Mouse (Mus musculus): ENCODE data around the gene Tmem232. TPM values are rescaled to one million over a fixed set of nuclear protein-coding genes. Genes with fewer than 3 reads are reported as not detected.

The Tmem232 gene
- not detected in 2 replicates for total RNA-seq (2014; fragmentation: Nextera tagmentation)
- not detected in 2 replicates for total RNA-seq (2017)

DNA sequence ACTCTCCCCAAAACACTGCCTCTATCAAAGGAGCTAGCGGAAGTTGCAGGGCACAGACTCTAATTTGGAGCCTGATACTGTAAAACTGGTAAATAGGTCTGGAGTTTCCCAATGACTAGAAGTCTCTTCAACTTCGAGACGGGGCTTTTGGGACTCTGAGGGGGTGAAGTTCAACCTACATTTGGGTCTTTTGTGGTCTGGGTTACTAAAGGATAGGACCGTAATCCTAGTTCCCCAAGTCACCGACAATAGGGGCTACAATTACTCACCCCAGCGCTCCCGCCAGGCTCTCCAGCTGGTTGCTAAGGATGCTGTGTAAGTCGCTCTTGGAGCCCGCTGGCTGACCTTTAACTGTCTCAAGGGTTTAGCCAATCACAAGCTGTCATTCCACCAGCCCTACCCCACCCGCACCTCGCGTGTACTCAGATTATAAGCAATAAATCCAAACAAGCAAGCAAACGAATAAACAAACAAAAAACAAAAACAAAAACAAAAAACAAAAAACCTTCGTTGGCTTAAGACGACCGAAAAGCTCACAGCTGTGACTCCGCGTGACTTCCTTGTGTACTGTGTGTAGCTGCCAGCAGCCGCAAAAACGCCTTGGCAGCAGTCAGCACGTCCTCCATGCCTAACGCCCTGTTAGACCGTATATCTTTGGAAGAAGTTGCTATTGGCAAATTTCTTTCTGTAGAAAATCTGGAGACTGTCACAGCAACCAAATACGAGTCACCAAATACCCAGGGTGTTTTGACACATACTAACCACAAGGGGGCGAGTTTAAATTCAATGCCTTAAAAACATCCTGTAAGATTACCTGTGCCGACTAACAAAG is at the start of gene Tmem232:
TSS of gene Tmem232 (minus strand) at position 342 of the 832 bp plus-strand sequence.
- ATAC-seq (replicated peaks; ENCODE audit: low FRiP score, low TSS enrichment, poor library complexity, severe bottlenecking) = peak; percentile 69

DNA sequence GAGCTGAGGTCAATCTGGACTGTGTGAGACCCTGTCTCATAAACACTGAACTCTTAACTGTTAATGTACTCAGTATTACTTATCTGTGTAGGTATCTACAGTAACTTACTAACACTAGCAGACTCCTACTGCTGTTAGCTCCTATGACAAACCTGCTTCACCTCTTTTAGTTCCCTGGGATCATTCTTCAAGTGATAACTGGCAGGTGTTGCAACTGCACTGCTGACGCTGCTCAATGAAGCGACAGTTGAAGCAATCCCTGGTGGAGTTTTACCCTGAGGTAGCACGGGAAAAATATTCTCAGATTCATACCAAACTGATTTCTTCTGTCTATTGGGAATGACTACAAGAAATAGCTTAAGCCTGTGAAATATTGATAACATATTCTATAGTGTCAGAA is 46.3 kb upstream of the Tmem232 start:
- 0 out of 2 replicates have a peak, but pooled peaks have one; percentile 4 for ATAC-seq (replicated peaks; ENCODE audit: low FRiP score, low TSS enrichment, poor library complexity, severe bottlenecking)

DNA sequence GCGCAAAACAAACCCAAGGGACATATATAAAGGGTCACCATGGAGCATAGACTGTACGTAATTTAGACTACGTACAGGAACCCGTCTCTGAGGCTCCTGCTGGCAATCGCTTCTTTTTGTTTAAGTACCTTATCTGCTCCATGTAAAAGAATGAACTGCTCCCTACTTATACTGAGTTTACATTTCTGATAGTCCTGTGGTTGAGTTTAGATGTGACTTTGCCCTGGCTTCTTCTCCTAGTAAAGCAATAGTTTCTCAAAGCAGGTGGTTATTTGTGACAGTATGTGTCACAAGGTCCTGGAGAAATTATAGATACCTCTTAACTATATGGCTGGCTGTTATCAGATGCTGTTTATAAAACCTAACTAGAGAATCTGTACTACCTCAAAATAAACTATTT is 40.9 kb upstream of the Tmem232 start:
- no peak for ATAC-seq (replicated peaks; ENCODE audit: low FRiP score, low TSS enrichment, poor library complexity, severe bottlenecking)

DNA sequence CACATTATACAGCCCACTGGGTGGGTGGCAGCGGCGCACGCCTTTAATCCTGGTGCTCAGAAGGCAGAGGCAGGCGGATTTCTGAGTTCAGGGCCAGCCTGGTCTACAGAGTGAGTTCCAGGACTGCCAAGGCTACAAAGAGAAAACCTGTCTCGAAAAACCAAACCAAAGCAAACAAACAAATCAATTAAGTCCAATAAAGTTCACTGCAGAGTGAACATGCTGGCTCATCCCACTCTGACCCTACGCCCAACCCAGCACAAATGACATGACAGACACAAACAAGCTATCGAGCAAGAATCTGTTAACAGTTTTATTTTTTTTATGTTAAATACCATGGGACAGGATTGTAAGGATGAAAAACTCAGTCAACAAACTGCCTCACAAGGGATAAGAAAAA is 39.2 kb upstream of the Tmem232 start:
- ATAC-seq (replicated peaks; ENCODE audit: low FRiP score, low TSS enrichment, poor library complexity, severe bottlenecking) = no peak

DNA sequence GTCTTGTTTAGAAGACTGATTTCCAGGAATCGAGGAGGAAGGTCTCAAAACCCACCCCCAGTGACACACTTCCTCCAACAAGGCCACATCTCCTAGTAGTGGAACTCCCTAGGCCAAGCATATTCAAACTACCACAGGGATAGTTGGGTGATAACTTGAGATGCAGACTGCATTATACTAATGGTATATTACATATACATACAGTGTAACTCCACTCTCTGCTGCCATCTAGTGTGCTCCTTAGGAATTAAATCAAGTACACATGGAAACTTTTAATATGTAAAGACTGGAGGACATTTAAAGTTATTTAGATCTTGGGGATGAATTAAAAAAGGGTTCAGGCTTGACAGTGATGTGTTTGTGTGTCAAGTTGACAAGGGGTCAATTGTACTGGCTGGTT is 34.8 kb upstream of the Tmem232 start:
- peak; percentile 64; the same call in 1 of the 2 replicates for ATAC-seq (replicated peaks; ENCODE audit: low FRiP score, low TSS enrichment, poor library complexity, severe bottlenecking)

DNA sequence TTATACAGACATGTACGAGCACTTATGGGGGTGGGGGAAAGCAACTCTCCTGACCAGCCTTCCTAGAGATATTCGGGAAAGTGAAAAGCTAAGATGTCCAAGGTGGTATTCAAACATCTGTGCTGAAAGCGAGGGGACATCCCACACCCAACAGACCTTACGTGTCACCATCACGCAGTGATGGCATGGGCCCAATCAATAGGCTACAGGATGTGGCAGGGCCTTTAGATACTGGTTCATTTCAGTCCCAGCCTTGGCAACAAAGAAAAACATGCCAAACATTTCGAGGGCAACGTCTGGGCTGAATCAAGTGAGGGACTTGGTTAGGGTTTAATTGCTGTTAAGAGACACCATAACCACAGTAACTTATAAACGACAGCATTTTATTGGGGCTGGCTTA is 34.3 kb upstream of the Tmem232 start:
- ATAC-seq (replicated peaks; ENCODE audit: low FRiP score, low TSS enrichment, poor library complexity, severe bottlenecking) = peak; percentile 32; the same call in 1 of the 2 replicates

DNA sequence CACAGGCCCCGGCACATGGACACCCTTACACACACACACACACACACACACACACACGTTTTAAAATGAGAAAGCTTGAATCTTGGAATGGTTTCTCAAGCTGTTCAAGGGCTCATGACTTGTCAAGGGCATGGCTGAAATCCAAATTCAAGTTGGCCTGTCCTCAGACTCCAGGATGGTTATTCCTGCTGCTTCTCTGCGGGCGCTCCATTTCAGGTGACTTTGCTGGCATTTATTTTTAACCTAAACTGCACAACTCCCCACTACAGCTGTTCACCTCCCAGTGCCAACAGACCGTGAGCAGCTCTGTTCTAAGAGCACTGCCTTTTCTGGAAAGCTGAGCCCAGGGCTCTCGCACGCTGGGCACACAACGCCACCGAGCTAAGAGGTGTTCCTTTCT is 31.3 kb upstream of the Tmem232 start:
- 0 out of 2 replicates have a peak, but pooled peaks have one; percentile 24 for ATAC-seq (replicated peaks; ENCODE audit: low FRiP score, low TSS enrichment, poor library complexity, severe bottlenecking)

DNA sequence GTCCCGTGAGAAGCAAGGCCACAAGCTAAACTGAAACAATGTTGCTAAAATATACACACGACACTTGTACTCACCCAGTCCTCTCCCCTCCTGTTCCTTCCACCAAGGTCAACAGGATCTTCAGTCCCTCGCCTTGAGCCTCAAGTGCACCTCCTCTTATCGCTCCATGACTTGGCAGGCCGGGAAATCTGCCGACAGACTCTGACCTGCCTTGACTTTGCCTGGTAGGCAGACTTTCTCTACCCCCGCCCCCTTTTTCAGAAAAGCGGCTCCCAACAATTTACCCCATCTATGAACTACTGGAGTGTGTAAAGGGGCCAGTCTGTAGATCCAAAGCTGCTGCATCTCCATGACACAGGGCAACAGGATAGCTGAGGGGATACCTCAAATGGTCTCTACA is 30.9 kb upstream of the Tmem232 start:
- ATAC-seq (replicated peaks; ENCODE audit: low FRiP score, low TSS enrichment, poor library complexity, severe bottlenecking) = no peak

DNA sequence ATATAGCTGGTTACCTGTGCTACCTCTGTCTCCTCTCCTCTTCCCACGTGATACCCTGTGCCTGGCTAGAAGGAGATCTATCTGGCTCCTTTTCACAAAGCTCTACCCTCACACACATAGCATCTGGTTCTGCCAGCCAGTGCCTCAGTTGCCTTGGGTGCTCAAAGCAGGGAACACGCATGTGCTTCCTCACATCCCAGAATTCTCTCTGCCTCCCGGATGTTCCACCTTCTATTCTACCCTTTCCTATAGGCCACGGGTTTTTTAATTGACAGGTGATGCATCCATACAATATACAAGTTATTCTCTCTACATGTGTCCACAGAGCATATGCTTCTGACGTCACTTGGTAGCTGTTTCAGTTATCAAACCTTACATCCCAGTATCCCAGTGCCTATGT is 23.6 kb upstream of the Tmem232 start:
- ATAC-seq (replicated peaks; ENCODE audit: low FRiP score, low TSS enrichment, poor library complexity, severe bottlenecking) = no peak

DNA sequence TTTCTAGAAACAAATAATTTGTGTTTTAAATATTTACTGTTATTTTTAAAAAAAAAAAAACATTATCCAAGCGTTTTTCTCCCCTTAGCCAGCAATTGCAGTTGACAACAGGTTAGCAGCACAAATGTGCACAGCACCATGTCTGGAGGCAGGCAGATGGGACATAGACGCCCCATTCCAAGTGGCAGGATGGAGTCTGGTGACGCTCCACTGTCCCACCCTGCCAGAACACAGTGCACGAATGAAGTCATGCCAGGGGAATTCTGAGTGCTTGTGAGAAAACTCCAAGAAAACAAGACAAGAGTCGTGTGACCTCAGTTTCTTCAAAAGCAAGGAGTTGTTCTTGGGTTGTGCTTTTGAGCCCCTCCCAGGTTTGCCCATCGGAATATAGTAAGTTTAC is 22.8 kb upstream of the Tmem232 start:
- ATAC-seq (replicated peaks; ENCODE audit: low FRiP score, low TSS enrichment, poor library complexity, severe bottlenecking) = no peak

DNA sequence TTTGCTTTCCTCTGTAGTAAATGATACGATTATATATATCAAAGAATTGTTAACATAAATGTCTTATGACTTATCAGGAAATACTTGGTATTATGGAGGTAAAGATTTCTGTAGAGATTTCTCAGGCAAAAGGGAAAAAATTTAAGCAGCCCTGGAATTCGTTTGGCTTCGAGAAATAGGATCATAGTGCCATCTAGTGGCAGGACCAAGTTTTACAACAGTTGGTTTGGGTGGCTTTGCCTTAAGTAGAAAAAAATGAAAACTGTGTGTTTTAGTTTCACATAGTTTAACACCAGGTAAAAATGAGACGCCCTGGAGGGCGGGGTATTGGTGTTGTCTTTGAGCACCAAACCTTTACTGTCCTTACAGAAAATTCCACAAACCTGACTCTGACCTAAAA is 22.2 kb upstream of the Tmem232 start:
- ATAC-seq (replicated peaks; ENCODE audit: low FRiP score, low TSS enrichment, poor library complexity, severe bottlenecking) = no peak

DNA sequence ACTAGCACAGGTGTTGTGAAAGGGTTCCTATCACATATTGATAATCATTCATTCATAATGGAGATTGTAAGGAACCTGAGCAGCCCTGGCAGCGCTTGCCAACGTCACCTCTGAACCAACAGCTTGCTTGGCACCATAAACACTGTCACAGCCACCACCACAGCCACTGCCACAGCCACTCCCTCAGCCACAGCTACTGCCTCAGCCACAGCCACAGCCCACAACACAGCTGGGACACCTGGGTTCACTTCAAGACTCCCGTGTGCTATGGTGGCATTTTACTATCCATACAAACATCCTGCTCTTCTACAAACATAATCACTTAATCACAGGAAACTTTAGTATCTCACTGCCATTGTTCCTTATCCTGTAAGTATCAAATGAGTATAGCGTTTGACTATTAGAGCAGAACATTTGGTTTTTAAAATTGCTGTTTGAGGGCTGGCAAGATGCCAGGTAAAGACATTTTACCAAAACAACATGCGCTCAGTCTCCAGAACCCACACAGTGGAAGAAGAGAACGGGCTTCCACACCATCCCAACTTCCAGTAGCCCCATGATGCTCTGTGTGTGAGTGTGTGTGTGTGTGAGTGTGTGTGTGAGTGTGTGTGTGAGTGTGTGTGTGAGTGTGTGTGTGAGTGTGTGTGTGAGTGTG is 20.9 kb upstream of the Tmem232 start:
- peak; percentile 58 for ATAC-seq (replicated peaks; ENCODE audit: low FRiP score, low TSS enrichment, poor library complexity, severe bottlenecking)

DNA sequence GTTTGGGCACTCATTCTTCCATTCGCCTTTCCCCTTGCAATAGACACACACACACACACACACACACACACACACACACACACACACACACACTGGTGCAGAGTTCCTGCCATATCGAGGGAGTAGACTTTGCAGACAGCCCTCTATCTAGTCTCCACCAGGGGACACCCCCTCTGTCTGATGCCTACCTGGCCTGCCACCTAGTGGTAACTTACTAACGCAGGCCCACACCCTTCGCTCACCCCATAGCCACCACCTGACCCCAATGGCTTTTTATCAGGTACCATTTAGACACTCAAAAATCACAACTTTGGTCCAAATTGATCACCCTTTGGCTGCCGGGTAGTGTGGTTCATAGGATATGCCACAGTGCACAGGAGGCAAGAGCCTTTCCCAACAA is 18.7 kb upstream of the Tmem232 start:
- ATAC-seq (replicated peaks; ENCODE audit: low FRiP score, low TSS enrichment, poor library complexity, severe bottlenecking) = peak; percentile 74

DNA sequence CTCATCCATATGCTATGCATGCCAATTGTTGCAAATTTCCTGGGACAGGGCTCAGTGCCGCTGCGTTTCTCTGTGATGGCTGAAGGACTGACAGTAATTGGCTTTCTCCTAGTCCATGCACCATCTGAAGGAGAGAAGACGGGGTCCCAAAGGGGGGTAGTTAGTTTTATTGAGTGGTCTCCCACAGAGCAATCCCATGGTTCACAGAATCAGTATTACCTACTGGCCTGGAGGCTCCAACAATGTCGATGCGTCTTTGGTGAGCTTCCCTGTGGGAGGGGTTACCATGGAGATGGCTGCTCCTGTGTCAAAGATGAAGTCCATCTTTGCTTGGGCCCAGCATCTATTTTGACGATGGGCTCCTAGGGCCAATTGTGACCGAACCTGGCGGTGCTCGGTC is 18.2 kb upstream of the Tmem232 start:
- no peak for ATAC-seq (replicated peaks; ENCODE audit: low FRiP score, low TSS enrichment, poor library complexity, severe bottlenecking)

DNA sequence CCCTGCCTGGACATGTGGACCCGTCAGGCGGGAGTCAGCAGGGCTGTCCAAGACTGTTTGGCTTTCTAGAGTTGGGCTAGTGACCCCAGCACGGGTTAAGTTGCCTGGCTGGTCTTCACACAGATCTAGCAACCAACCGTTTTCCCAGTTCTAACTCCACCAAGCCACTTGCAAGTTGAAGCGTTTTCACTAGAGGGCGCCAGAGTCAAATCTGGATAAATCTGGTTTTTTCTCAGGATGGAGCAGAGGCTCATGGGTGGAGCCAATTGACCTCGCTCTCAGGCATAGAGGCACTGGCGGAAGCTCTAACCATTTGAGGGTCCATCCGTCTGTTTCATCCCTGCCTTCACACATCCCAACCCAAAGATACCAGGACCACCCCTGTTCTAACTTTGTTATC is 17.6 kb upstream of the Tmem232 start:
- peak; percentile 14; the same call in 1 of the 2 replicates for ATAC-seq (replicated peaks; ENCODE audit: low FRiP score, low TSS enrichment, poor library complexity, severe bottlenecking)

DNA sequence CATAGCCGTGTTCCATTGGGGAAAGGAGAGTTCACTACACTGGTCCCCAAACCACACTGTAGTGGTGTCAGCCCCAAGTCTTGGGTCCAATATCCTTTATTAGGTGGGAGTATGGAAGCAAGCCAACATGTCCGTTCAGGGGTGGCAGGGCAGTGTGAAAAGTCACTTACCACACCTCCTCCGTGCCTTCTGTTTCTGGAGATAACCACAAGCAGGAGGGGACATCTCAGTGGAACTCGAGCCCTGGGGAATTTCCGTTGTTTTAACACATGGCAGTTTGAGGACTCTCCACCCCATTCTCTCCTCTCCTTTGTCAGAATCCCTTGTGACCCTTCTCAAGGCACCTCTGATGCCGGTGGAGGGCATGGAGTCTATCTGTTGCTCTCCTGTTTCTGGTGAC is 16.6 kb upstream of the Tmem232 start:
- ATAC-seq (replicated peaks; ENCODE audit: low FRiP score, low TSS enrichment, poor library complexity, severe bottlenecking) = peak; percentile 77

DNA sequence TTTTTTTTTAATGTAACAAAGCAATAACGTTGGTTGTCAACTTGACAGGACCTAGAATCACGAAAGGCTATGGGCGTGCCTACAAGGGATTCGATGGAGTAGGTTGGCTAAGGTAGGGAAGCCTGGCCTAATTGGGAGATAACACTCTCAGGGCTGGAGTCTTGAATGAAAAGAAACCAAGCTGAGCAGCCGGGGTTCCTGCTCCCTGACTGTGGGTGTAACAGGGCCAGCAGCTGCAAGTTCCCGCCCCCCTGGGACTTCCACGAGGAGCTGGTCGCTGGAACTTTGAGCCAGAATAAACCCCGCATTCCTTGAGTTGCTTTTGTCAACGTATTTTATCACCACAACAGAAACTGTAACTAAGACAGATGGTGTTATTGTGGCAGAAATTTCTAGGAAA is 16.2 kb upstream of the Tmem232 start:
- peak; percentile 24; the same call in 1 of the 2 replicates for ATAC-seq (replicated peaks; ENCODE audit: low FRiP score, low TSS enrichment, poor library complexity, severe bottlenecking)

DNA sequence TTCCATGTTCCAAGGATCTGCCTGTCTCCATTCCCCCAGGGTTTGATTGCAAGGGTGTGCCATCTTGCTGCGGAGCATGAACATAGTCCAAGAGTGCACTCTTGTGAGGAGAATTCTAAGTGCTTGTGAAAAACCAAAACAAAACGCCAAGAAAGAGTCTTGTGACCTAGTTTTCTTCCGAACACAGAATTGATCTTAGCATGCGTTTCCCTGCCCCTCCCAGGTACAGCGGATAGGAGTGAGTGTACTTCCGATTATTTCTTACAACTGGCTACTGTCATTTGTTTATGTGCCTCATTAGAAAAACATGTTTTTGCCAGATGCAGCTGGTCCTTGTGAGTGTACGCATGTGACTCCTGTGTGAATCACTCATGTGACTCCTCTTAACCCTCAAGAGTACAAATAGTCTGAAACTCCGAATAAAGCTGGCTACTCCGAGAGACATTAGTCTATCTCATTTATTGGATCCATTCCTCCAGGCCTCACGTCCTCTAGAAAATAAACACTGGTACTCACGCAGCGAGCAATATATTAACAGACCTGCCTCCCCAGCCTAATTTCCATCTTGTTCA is 11.9 kb upstream of the Tmem232 start:
- ATAC-seq (replicated peaks; ENCODE audit: low FRiP score, low TSS enrichment, poor library complexity, severe bottlenecking) = no peak

DNA sequence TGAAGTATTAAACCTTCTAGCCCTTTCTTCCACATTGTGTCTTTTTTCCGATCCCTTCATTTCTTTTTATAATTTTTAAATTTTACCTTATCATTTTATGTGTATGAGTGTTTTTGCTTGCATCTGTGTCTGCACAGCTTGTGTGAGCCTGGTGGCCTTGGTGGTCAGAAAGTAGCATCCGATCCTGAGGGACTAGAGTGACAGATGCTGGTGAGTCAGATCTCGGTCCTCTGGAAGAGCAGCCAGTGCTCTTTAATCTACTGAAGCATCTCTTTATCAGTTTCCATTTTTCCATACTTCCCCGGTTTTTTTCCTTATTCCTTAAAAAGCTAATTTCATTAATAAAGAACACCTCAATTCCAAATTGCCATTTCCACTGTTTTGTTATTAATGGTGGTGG is 9.8 kb upstream of the Tmem232 start:
- no peak for ATAC-seq (replicated peaks; ENCODE audit: low FRiP score, low TSS enrichment, poor library complexity, severe bottlenecking)

DNA sequence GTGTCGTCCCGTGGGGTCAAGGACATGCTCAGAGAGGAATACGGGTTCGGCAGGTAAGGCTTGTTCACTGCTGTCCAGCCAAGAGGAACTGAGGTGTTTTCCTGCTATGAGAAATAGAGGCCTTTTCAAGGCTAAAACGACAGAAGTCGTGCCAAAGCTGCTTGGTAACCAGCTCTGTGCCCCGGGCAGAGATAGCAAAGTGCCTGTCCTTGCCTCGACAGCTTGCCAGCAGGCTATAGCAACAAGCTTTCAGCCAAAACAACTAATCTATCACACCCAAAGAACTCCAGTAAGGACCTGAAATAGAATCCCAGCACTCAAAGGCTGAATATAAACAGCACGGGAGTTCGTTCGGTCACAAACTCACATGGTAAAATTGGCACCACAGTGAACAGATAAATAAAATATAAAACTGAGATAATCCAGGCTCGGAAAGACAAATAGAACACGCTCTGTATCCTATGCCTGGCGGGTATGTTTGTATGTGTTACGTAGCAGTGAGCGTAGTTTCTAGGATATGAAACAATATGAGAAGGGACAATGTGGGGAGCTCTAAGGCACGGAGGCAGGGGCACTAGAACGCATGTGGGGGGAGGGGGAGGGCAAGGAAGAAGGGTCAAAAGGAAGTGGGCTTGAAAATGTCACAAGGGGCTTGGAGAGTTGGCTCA is 8.2 kb upstream of the Tmem232 start:
- ATAC-seq (replicated peaks; ENCODE audit: low FRiP score, low TSS enrichment, poor library complexity, severe bottlenecking) = no peak

All from megakaryocyte-erythroid progenitor cell, adult 5-6 weeks (primary cell).